Mouse (Mus musculus) liver (tissue): Measurements from ENCODE around the gene Fam53a.

Source experiments
- DNase-seq: peaks from one replicate; pipeline ENCODE4 v3.0.0-alpha.2; 2020; ENCODE audit warnings: mixed read lengths

Gene Fam53a

GRCm38 (mm10) chr5:33629301-33629987 is at the start of gene Fam53a, which contains the start of gene Gm9903:
Gene Fam53a (minus strand): TSS chr5:33629635.
Gene Gm9903 (plus strand): TSS chr5:33629925.
- peak; percentile 100 for DNase-seq

- DNase-seq: no peak
Measured at GRCm38 (mm10) chr5:33678244-33678643, 48.8 kb upstream of the Fam53a start.

GRCm38 (mm10) chr5:33675964-33676363 is 46.5 kb upstream of the Fam53a start:
- DNase-seq: peak; percentile 66

- DNase-seq: no peak
Measured at GRCm38 (mm10) chr5:33674439-33674838, 45.0 kb upstream of the Fam53a start.

- no peak for DNase-seq
Measured at GRCm38 (mm10) chr5:33671659-33672058, 42.2 kb upstream of the Fam53a start.

- peak; percentile 38 for DNase-seq
Measured at GRCm38 (mm10) chr5:33668223-33668622, 38.8 kb upstream of the Fam53a start.

- no peak for DNase-seq
Measured at GRCm38 (mm10) chr5:33658664-33659050, 29.2 kb upstream of the Fam53a start.

GRCm38 (mm10) chr5:33657787-33658663 is 28.6 kb upstream of the Fam53a start, which contains the start of the genes Tacc3 and Tmem129:
Gene Tacc3 (plus strand): TSS chr5:33658128.
Gene Tmem129 (minus strand): TSS chr5:33658416.
- DNase-seq: peak; percentile 97

- peak; percentile 80 for DNase-seq
Measured at GRCm38 (mm10) chr5:33657251-33657786, 27.9 kb upstream of the Fam53a start.

- no peak for DNase-seq
Measured at GRCm38 (mm10) chr5:33656739-33657138, 27.3 kb upstream of the Fam53a start.

- DNase-seq: no peak
Measured at GRCm38 (mm10) chr5:33655251-33655840, 25.9 kb upstream of the Fam53a start.

GRCm38 (mm10) chr5:33654424-33654823 is 25.0 kb upstream of the Fam53a start:
- DNase-seq: no peak

GRCm38 (mm10) chr5:33652783-33653173 is 23.3 kb upstream of the Fam53a start:
- DNase-seq: no peak

- peak; percentile 98 for DNase-seq
Measured at GRCm38 (mm10) chr5:33651921-33652782, 22.7 kb upstream of the Fam53a start, which contains the start of gene Slbp. Gene Slbp (minus strand): TSS chr5:33652574.

GRCm38 (mm10) chr5:33651541-33651920 is 22.1 kb upstream of the Fam53a start:
- peak; percentile 40 for DNase-seq

- peak; percentile 28 for DNase-seq
Measured at GRCm38 (mm10) chr5:33651017-33651416, 21.6 kb upstream of the Fam53a start.

GRCm38 (mm10) chr5:33640652-33641051 is 11.2 kb upstream of the Fam53a start:
- DNase-seq: peak; percentile 32

GRCm38 (mm10) chr5:33638826-33639225 is 9.4 kb upstream of the Fam53a start:
- DNase-seq: no peak

- no peak for DNase-seq
Measured at GRCm38 (mm10) chr5:33637606-33638350, 8.3 kb upstream of the Fam53a start.

- DNase-seq: no peak
Measured at GRCm38 (mm10) chr5:33635361-33635760, 5.9 kb upstream of the Fam53a start.

GRCm38 (mm10) chr5:33632526-33632925 is 3.1 kb upstream of the Fam53a start:
- DNase-seq: no peak
